Mouse (Mus musculus): Measurements from ENCODE around the gene Map10.

GRCm38 (mm10) chr8:125624287-125624686, 45.3 kb upstream of the Map10 start:
- TF ChIP-seq POLR2A (IDR thresholded peaks at IDR 0.05; ENCODE audit: borderline replicate concordance, extremely low read depth, insufficient read depth, insufficient read length, poor library complexity, severe bottlenecking) = no peak
- no peak for TF ChIP-seq CTCF (IDR thresholded peaks at IDR 0.05; ENCODE audit: borderline replicate concordance, extremely low read depth, insufficient read depth, insufficient read length)
